Mouse (Mus musculus) lung, postnatal 0 days (tissue): ENCODE measurements around the gene Elp1. TPM values are rescaled to one million over a fixed set of nuclear protein-coding genes. Genes with fewer than 3 reads are reported as not detected.

Source experiments
- ATAC-seq: fragments of 200-750 bp; cut with Nextera tagmentation; 2 replicates; pipeline ENCODE4 v1.8.0; 2017; ENCODE audit warnings: moderate library complexity
- DNase-seq: peaks from one replicate; pipeline ENCODE4 v3.0.0-alpha.2; 2016; ENCODE audit warnings: low spot score
- H3K27ac ChIP-seq: fragments of 300-500 bp; sonication (generic); 2 replicates; pipeline ENCODE4 v1.5.1; 2014; ENCODE audit warnings: antibody characterized with exemption, mild to moderate bottlenecking, low read length, mixed read lengths
- H3K27me3 ChIP-seq: fragments of 300-500 bp; sonication (generic); replicated peaks from 2 replicates; pipeline ENCODE4 v1.6.1; 2014; ENCODE audit warnings: low read length, mixed read lengths; ENCODE audit not compliant: insufficient read depth
- H3K36me3 ChIP-seq: fragments of 300-500 bp; sonication (generic); 2 replicates; pipeline ENCODE4 v1.6.1; 2014; ENCODE audit warnings: low read length, mixed read lengths; ENCODE audit not compliant: insufficient read depth
- H3K4me1 ChIP-seq: fragments of 300-500 bp; sonication (generic); 2 replicates; pipeline ENCODE4 v1.6.1; 2014; ENCODE audit warnings: antibody characterized with exemption, low read depth, low read length, mixed read lengths; ENCODE audit not compliant: insufficient read depth
- H3K4me2 ChIP-seq: fragments of 300-500 bp; sonication (generic); replicated peaks from 2 replicates; pipeline ENCODE4 v1.6.1; 2014; ENCODE audit warnings: low read depth, mild to moderate bottlenecking, low read length, moderate library complexity, mixed read lengths
- H3K4me3 ChIP-seq: fragments of 300-500 bp; sonication (generic); 2 replicates; pipeline ENCODE4 v1.5.1; 2014; ENCODE audit warnings: low read depth, low read length
- H3K9ac ChIP-seq: fragments of 300-500 bp; sonication (generic); replicated peaks from 2 replicates; pipeline ENCODE4 v1.6.1; 2014; ENCODE audit warnings: low read depth, mild to moderate bottlenecking
- H3K9me3 ChIP-seq: fragments of 300-500 bp; sonication (generic); 2 replicates; pipeline ENCODE4 v1.6.1; 2016; ENCODE audit warnings: low read length, mixed read lengths
- CTCF ChIP-seq: IDR thresholded peaks from 2 replicates; pipeline ENCODE4 v1.5.1; 2016; ENCODE audit warnings: antibody characterized with exemption, mild to moderate bottlenecking
- EP300 ChIP-seq: IDR thresholded peaks from 2 replicates; pipeline ENCODE4 v1.6.1; 2016; ENCODE audit warnings: antibody characterized with exemption, mild to moderate bottlenecking, control low read depth
- WGBS: fragments of 180-500 bp; shearing (Covaris S2); extraction: QIAGEN DNeasy Blood & Tissue Kit; methylation state at CpG from one replicate; pipeline ENCODE4 v1.1.7; 2014; 5-methylcytosine and 5-hydroxymethylcytosine counted together
- polyA plus RNA-seq: library from polyadenylated mRNA; unstranded; fragments of >200 nt; fragmentation: Nextera tagmentation; extraction: Ambion mirVana; gene quantifications from 2 replicates; pipeline ENCODE4 v1.2.1, GENCODE M21; 2015

Gene Elp1
- 14.3 and 16.4 TPM in 2 replicates for polyA plus RNA-seq

DNA sequence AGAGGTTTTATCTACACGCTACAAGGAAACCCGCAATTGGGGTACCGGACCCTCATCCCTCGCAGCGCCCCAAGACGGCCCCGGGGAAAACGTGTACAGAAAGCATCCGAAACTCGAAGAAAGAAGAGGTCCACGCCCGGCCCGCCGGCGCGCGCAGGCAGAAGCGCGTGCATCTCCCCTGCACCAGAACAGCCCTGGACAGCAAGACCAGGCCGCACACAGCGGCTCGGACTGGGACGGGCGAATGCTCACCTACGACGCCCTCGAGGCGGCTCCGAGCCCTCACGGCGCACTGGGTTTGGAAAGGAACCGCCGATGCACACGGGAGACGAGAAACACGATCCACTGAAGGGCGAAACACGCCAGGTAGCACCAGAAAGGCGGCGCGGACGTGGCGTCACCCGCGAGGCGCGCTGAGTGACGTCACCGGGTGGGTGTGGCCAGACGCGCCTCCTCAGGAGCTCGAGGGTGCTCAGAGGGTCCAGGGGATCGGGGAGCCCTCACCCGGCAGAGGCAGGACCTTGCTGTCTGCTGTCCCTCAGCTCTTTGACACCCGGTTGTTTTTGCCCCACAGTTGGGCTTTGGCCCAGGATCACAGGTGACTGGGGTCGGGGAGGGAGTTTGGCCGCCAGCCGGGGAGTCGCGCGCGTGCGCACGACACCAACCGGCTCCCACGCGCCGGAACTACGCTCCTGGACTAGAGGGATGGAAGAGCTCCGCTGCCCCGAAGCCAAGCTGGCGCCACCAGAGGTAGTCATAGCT, at the start of gene Elp1, which contains the start of gene Fam206a:
Elp1 (minus strand) TSS at position 425 of the 762 bp plus-strand sequence.
Fam206a (plus strand) TSS at position 439 of the 762 bp plus-strand sequence.
- DNase-seq (peak; percentile 85), ATAC-seq (peak; percentile 97)
- Histone ChIP-seq H3K4me3 (peak within 1 kb of the TSS; percentile 84), H3K4me2 (peak within 1 kb of the TSS; percentile 68), H3K36me3 (peaks cover 15% of the 10 kb centered on the region; the same call in 1 of the 2 replicates), H3K27me3 (no peaks in the 10 kb centered on the region), H3K9me3 (no peaks in the 10 kb centered on the region), H3K4me1 (peaks cover 4% of the 10 kb centered on the region; the same call in 1 of the 2 replicates), H3K27ac (peak within 1 kb of the TSS; percentile 66), H3K9ac (peak within 1 kb of the TSS; percentile 85)
- TF ChIP-seq EP300 = no peak
- TF ChIP-seq CTCF = no peak; the same call in 1 of the 2 replicates
- WGBS = 1% methylated on average over 70 of the region's 72 CpGs

- peak; percentile 37; the same call in 1 of the 2 replicates for ATAC-seq
- 14% methylated on average over 6 of the region's 6 CpGs for WGBS
Measured at GRCm38 (mm10) chr4:56850724-56851123, 48.6 kb upstream of the Elp1 start.

GRCm38 (mm10) chr4:56848044-56848443, 45.9 kb upstream of the Elp1 start:
- no peak for ATAC-seq

More at GRCm38 (mm10) chr4:56850724-56851123, 48.6 kb upstream of the Elp1 start:
- Histone ChIP-seq H3K27me3 (no peaks in the 10 kb centered on the region), H3K36me3 (no peaks in the 10 kb centered on the region), H3K4me1 (no peaks in the 10 kb centered on the region), H3K9me3 (no peaks in the 10 kb centered on the region), H3K4me3 (no peak overlapping the region), H3K9ac (no peak overlapping the region), H3K4me2 (no peak overlapping the region), H3K27ac (no peak overlapping the region)
- no peak for TF ChIP-seq EP300
- TF ChIP-seq CTCF = peak; percentile 46
- DNase-seq = peak; percentile 34

GRCm38 (mm10) chr4:56847400-56847799, 45.3 kb upstream of the Elp1 start:
- 86% methylated on average over 3 of the region's 3 CpGs for WGBS
- H3K4me1 ChIP-seq = no peaks in the 10 kb centered on the region
- no peaks in the 10 kb centered on the region for H3K9me3 ChIP-seq
- no peak overlapping the region for H3K9ac ChIP-seq
- H3K4me2 ChIP-seq = no peak overlapping the region
- H3K27me3 ChIP-seq = no peaks in the 10 kb centered on the region
- no peak overlapping the region for H3K27ac ChIP-seq
- no peak overlapping the region for H3K4me3 ChIP-seq
- no peak for TF ChIP-seq EP300
- H3K36me3 ChIP-seq = 0 out of 2 replicates have a peak, but pooled peaks cover 4% of the 10 kb centered on the region
- ATAC-seq (no peak), DNase-seq (no peak)

More at GRCm38 (mm10) chr4:56848044-56848443, 45.9 kb upstream of the Elp1 start:
- H3K9ac ChIP-seq = no peak overlapping the region
- H3K27ac ChIP-seq = no peak overlapping the region
- 0 out of 2 replicates have a peak, but pooled peaks cover 4% of the 10 kb centered on the region for H3K36me3 ChIP-seq
- 86% methylated on average over 6 of the region's 6 CpGs for WGBS
- H3K4me2 ChIP-seq = no peak overlapping the region
- no peaks in the 10 kb centered on the region for H3K27me3 ChIP-seq
- TF ChIP-seq CTCF (no peak), EP300 (no peak)
- no peaks in the 10 kb centered on the region for H3K9me3 ChIP-seq
- no peak for DNase-seq
- H3K4me3 ChIP-seq = no peak overlapping the region
- H3K4me1 ChIP-seq = no peaks in the 10 kb centered on the region

- H3K27me3 ChIP-seq = no peaks in the 10 kb centered on the region
- H3K9me3 ChIP-seq = no peaks in the 10 kb centered on the region
- H3K27ac ChIP-seq = no peak overlapping the region
- ATAC-seq (no peak), DNase-seq (no peak)
- TF ChIP-seq EP300 (no peak), CTCF (no peak)
- no peak overlapping the region for H3K4me3 ChIP-seq
- WGBS = 71% methylated on average over 12 of the region's 12 CpGs
- H3K9ac ChIP-seq = no peak overlapping the region
- no peaks in the 10 kb centered on the region for H3K4me1 ChIP-seq
- H3K4me2 ChIP-seq = no peak overlapping the region
- H3K36me3 ChIP-seq = 0 out of 2 replicates have a peak, but pooled peaks cover 4% of the 10 kb centered on the region
Measured at GRCm38 (mm10) chr4:56845896-56846533, 43.9 kb upstream of the Elp1 start.

DNA sequence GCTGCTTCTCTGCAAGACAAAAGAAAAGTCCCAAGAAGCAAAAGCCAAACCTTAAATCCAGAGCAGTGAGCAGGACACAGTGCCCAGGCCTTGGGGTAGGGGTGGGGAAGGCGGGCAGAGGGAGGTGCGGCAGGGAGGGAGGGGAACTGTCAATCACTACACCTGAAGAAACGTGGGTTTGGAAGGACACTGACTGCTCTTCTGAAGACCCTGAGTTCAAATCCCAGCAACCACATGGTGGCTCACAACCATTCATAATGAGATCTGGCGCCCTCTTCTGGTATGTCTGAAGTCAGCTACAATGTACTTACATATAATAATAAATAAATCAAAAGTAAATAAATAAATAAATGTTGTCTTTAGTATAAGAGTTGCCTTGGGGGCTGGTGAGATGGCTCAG, 42.8 kb upstream of the Elp1 start:
- H3K27me3 ChIP-seq = no peaks in the 10 kb centered on the region
- no peak for DNase-seq
- H3K27ac ChIP-seq = no peak overlapping the region
- no peak overlapping the region for H3K9ac ChIP-seq
- no peak overlapping the region for H3K4me3 ChIP-seq
- H3K9me3 ChIP-seq = no peaks in the 10 kb centered on the region
- no peak for TF ChIP-seq EP300
- no peak for TF ChIP-seq CTCF
- H3K4me1 ChIP-seq = no peaks in the 10 kb centered on the region
- no peak overlapping the region for H3K4me2 ChIP-seq
- 91% methylated on average over 4 of the region's 4 CpGs for WGBS
- 0 out of 2 replicates have a peak, but pooled peaks cover 7% of the 10 kb centered on the region for H3K36me3 ChIP-seq
- no peak for ATAC-seq
